Mouse (Mus musculus) heart, embryonic 11.5 days (tissue): ENCODE data around the gene Rassf1. TPM values are rescaled to one million over a fixed set of nuclear protein-coding genes. Genes with fewer than 3 reads are reported as not detected.

Source experiments
- ATAC-seq: fragments of 200-750 bp; cut with Nextera tagmentation; replicated peaks from 2 replicates; pipeline ENCODE4 v1.8.0; 2017; ENCODE audit warnings: moderate library complexity; ENCODE audit not compliant: insufficient number of reproducible peaks, low FRiP score, low TSS enrichment
- H3K27ac ChIP-seq: fragments of 300-500 bp; sonication (generic); 2 replicates; pipeline ENCODE4 v1.5.1; 2014; ENCODE audit warnings: mild to moderate bottlenecking, low read depth, low read length
- H3K27me3 ChIP-seq: fragments of 300-500 bp; sonication (generic); 2 replicates; pipeline ENCODE4 v1.6.1; 2014; ENCODE audit warnings: mild to moderate bottlenecking, low read length, mixed read lengths; ENCODE audit not compliant: control insufficient read depth, insufficient read depth
- H3K36me3 ChIP-seq: fragments of 300-500 bp; sonication (generic); 2 replicates; pipeline ENCODE4 v1.6.1; 2014; ENCODE audit warnings: mild to moderate bottlenecking, low read length, moderate library complexity, mixed read lengths; ENCODE audit not compliant: control insufficient read depth, insufficient read depth
- H3K4me1 ChIP-seq: fragments of 300-500 bp; sonication (generic); 2 replicates; pipeline ENCODE4 v1.6.1; 2014; ENCODE audit warnings: low read length; ENCODE audit not compliant: control insufficient read depth, insufficient read depth
- H3K4me2 ChIP-seq: fragments of 300-500 bp; sonication (generic); 2 replicates; pipeline ENCODE4 v1.6.1; 2014; ENCODE audit warnings: mild to moderate bottlenecking, moderate library complexity
- H3K4me3 ChIP-seq: fragments of 300-500 bp; sonication (generic); 2 replicates; pipeline ENCODE4 v1.5.1; 2014; ENCODE audit warnings: low read depth, low read length
- H3K9ac ChIP-seq: fragments of 300-500 bp; sonication (generic); 2 replicates; pipeline ENCODE4 v1.6.1; 2014; ENCODE audit warnings: mild to moderate bottlenecking, low read depth, low read length, moderate library complexity
- H3K9me3 ChIP-seq: fragments of 300-500 bp; sonication (generic); replicated peaks from 2 replicates; pipeline ENCODE4 v1.6.1; 2016; ENCODE audit warnings: low read length; ENCODE audit not compliant: control insufficient read depth
- WGBS: fragments of 180-500 bp; shearing (Covaris S2); extraction: QIAGEN DNeasy Blood & Tissue Kit; methylation state at CpG from one replicate; pipeline ENCODE4 v1.1.7; 2014; ENCODE audit not compliant: insufficient replicate concordance; 5-methylcytosine and 5-hydroxymethylcytosine counted together
- polyA plus RNA-seq: library from polyadenylated mRNA; unstranded; fragments of >200 nt; fragmentation: Nextera tagmentation; extraction: Ambion mirVana; gene quantifications from 2 replicates; pipeline ENCODE4 v1.2.1, GENCODE M21; 2014

Rassf1 gene
- polyA plus RNA-seq, 1 experiment from 2014 or later: 38.9 TPM

- Histone ChIP-seq H3K4me1 (peaks cover 12% of the 10 kb centered on the region), H3K9me3 (no peaks in the 10 kb centered on the region), H3K27me3 (no peaks in the 10 kb centered on the region), H3K27ac (no peak overlapping the region), H3K9ac (no peak overlapping the region), H3K4me3 (no peak overlapping the region), H3K36me3 (no peaks in the 10 kb centered on the region; the same call in 1 of the 2 replicates), H3K4me2 (no peak overlapping the region)
- no peak for ATAC-seq
- WGBS: 85% methylated on average over 14 of the region's 14 CpGs
Observed at GRCm38 (mm10) chr9:107583174-107583573, 31.8 kb downstream of the Rassf1 start.

GRCm38 (mm10) chr9:107586504-107586903, 35.1 kb downstream of the Rassf1 start:
- peak overlapping the region; percentile 91 for H3K4me2 ChIP-seq
- peaks cover 13% of the 10 kb centered on the region for H3K36me3 ChIP-seq
- WGBS: 83% methylated on average over 5 of the region's 5 CpGs
- H3K9ac ChIP-seq: no peak overlapping the region
- ATAC-seq: no peak
- peak overlapping the region; percentile 41 for H3K27ac ChIP-seq
- H3K4me1 ChIP-seq: peaks cover 27% of the 10 kb centered on the region
- no peaks in the 10 kb centered on the region for H3K9me3 ChIP-seq
- H3K4me3 ChIP-seq: peak overlapping the region; percentile 5; the same call in 1 of the 2 replicates
- H3K27me3 ChIP-seq: no peaks in the 10 kb centered on the region

- H3K4me2 ChIP-seq: peak within 1 kb of the TSS; percentile 91
- H3K4me3 ChIP-seq: peak within 1 kb of the TSS; percentile 74
- peaks cover 20% of the 10 kb centered on the region for H3K36me3 ChIP-seq
- ATAC-seq: peak; percentile 96
- 13% methylated on average over 46 of the region's 46 CpGs for WGBS
- peaks cover 22% of the 10 kb centered on the region for H3K4me1 ChIP-seq
- H3K9ac ChIP-seq: peak within 1 kb of the TSS; percentile 85
- H3K9me3 ChIP-seq: no peaks in the 10 kb centered on the region
- H3K27me3 ChIP-seq: no peaks in the 10 kb centered on the region
- peak within 1 kb of the TSS; percentile 80 for H3K27ac ChIP-seq
Observed at GRCm38 (mm10) chr9:107586974-107587832, 35.8 kb downstream of the Rassf1 start, which contains the start of gene Ifrd2. Ifrd2 (plus strand) TSS chr9:107587642.

GRCm38 (mm10) chr9:107587833-107588639, 36.7 kb downstream of the Rassf1 start:
- peaks cover 26% of the 10 kb centered on the region for H3K4me1 ChIP-seq
- peak overlapping the region; percentile 74 for H3K4me3 ChIP-seq
- peaks cover 27% of the 10 kb centered on the region for H3K36me3 ChIP-seq
- H3K9ac ChIP-seq: peak overlapping the region; percentile 85
- H3K27ac ChIP-seq: peak overlapping the region; percentile 80
- H3K4me2 ChIP-seq: peak overlapping the region; percentile 91
- peak; percentile 7 for ATAC-seq
- H3K9me3 ChIP-seq: no peaks in the 10 kb centered on the region
- 2% methylated on average over 33 of the region's 33 CpGs for WGBS
- no peaks in the 10 kb centered on the region for H3K27me3 ChIP-seq

GRCm38 (mm10) chr9:107590058-107590772, 38.9 kb downstream of the Rassf1 start:
- peak overlapping the region; percentile 12; the same call in 1 of the 2 replicates for H3K27ac ChIP-seq
- H3K4me3 ChIP-seq: no peak overlapping the region

GRCm38 (mm10) chr9:107590773-107591060, 39.4 kb downstream of the Rassf1 start:
- Histone ChIP-seq H3K9ac (no peak overlapping the region), H3K4me1 (peaks cover 28% of the 10 kb centered on the region), H3K27me3 (no peaks in the 10 kb centered on the region), H3K4me3 (no peak overlapping the region), H3K4me2 (no peak overlapping the region), H3K36me3 (peaks cover 33% of the 10 kb centered on the region), H3K9me3 (no peaks in the 10 kb centered on the region), H3K27ac (no peak overlapping the region)
- ATAC-seq: no peak
- WGBS: 92% methylated on average over 6 of the region's 6 CpGs

More at GRCm38 (mm10) chr9:107590058-107590772, 38.9 kb downstream of the Rassf1 start:
- peaks cover 28% of the 10 kb centered on the region for H3K4me1 ChIP-seq
- ATAC-seq: no peak
- peaks cover 33% of the 10 kb centered on the region for H3K36me3 ChIP-seq
- H3K27me3 ChIP-seq: no peaks in the 10 kb centered on the region
- H3K9ac ChIP-seq: peak overlapping the region; percentile 3; the same call in 1 of the 2 replicates
- no peaks in the 10 kb centered on the region for H3K9me3 ChIP-seq
- peak overlapping the region; percentile 91 for H3K4me2 ChIP-seq
- 80% methylated on average over 25 of the region's 25 CpGs for WGBS

GRCm38 (mm10) chr9:107593101-107593976, 42.0 kb downstream of the Rassf1 start:
- peaks cover under 1% of the 10 kb centered on the region; the same call in 1 of the 2 replicates for H3K27me3 ChIP-seq
- H3K4me3 ChIP-seq: no peak overlapping the region
- H3K27ac ChIP-seq: no peak overlapping the region
- no peak overlapping the region for H3K4me2 ChIP-seq
- H3K4me1 ChIP-seq: peaks cover 42% of the 10 kb centered on the region
- ATAC-seq: no peak
- peak overlapping the region; percentile 24; the same call in 1 of the 2 replicates for H3K9ac ChIP-seq
- H3K9me3 ChIP-seq: no peaks in the 10 kb centered on the region
- H3K36me3 ChIP-seq: peaks cover 33% of the 10 kb centered on the region
- 78% methylated on average over 11 of the region's 11 CpGs for WGBS
